Mouse (Mus musculus): ENCODE measurements at regions not wholly inside any gene's neighbourhood (a gene's known extent, or its start where the extent isn't known, plus 50 kb on each side); places are given as distances from the start of the nearest gene placed in this dataset.

- DNase-seq (ENCODE audit: low spot score in 2 of 2) = no peak
These were observed 161.5 kb downstream of the Ajap1 start for GRCm38 (mm10) chr4:153321085-153321484.

- DNase-seq (ENCODE audit: low spot score in 2 of 2) = no peak
These were observed 162.0 kb downstream of the Ajap1 start for GRCm38 (mm10) chr4:153320602-153321001.

GRCm38 (mm10) chr4:153316964-153317724 lies 165.5 kb downstream of the Ajap1 start:
- DNase-seq (ENCODE audit: low spot score in 2 of 2) = peak; percentile 31

- no peak for DNase-seq (ENCODE audit: low spot score in 2 of 2)
These were observed 166.1 kb downstream of the Ajap1 start for GRCm38 (mm10) chr4:153316519-153316918.

GRCm38 (mm10) chr4:153313961-153314360 lies 168.7 kb downstream of the Ajap1 start:
- DNase-seq (ENCODE audit: low spot score in 2 of 2) = no peak

GRCm38 (mm10) chr4:153311574-153311973 lies 171.0 kb downstream of the Ajap1 start:
- DNase-seq (ENCODE audit: low spot score in 2 of 2) = no peak

- DNase-seq (ENCODE audit: low spot score in 2 of 2) = no peak
These were observed 172.0 kb downstream of the Ajap1 start for GRCm38 (mm10) chr4:153310641-153311040.

- DNase-seq (ENCODE audit: low spot score in 2 of 2) = no peak
These were observed 179.1 kb downstream of the Ajap1 start for GRCm38 (mm10) chr4:153303521-153303920.

GRCm38 (mm10) chr4:153302855-153303254 lies 179.8 kb downstream of the Ajap1 start:
- no peak for DNase-seq (ENCODE audit: low spot score in 2 of 2)

GRCm38 (mm10) chr4:153298277-153298676 lies 184.3 kb downstream of the Ajap1 start:
- no peak for DNase-seq (ENCODE audit: low spot score in 2 of 2)

GRCm38 (mm10) chr4:153294828-153295227 lies 187.8 kb downstream of the Ajap1 start:
- DNase-seq (ENCODE audit: low spot score in 2 of 2) = no peak

GRCm38 (mm10) chr4:153293137-153293536 lies 189.5 kb downstream of the Ajap1 start:
- DNase-seq (ENCODE audit: low spot score in 2 of 2) = no peak

GRCm38 (mm10) chr4:153288362-153288761 lies 194.2 kb downstream of the Ajap1 start:
- DNase-seq (ENCODE audit: low spot score in 2 of 2) = no peak

GRCm38 (mm10) chr4:153284209-153284608 lies 198.4 kb downstream of the Ajap1 start:
- no peak for DNase-seq (ENCODE audit: low spot score in 2 of 2)

- DNase-seq (ENCODE audit: low spot score in 2 of 2) = no peak
These were observed 206.0 kb downstream of the Ajap1 start for GRCm38 (mm10) chr4:153276571-153276970.

- no peak for DNase-seq (ENCODE audit: low spot score in 2 of 2)
These were observed 211.2 kb downstream of the Ajap1 start for GRCm38 (mm10) chr4:153271376-153271775.

GRCm38 (mm10) chr4:153263216-153263805 lies 219.3 kb downstream of the Ajap1 start:
- DNase-seq (ENCODE audit: low spot score in 2 of 2) = no peak

GRCm38 (mm10) chr4:153260941-153261557 lies 221.6 kb downstream of the Ajap1 start:
- DNase-seq (ENCODE audit: low spot score in 2 of 2) = no peak

- no peak for DNase-seq (ENCODE audit: low spot score in 2 of 2)
These were observed 230.7 kb downstream of the Ajap1 start for GRCm38 (mm10) chr4:153251943-153252342.

GRCm38 (mm10) chr4:153251311-153251710 lies 231.3 kb downstream of the Ajap1 start:
- DNase-seq (ENCODE audit: low spot score in 2 of 2) = peak; percentile 30 to 37

- no peak for DNase-seq (ENCODE audit: low spot score in 2 of 2)
These were observed 245.9 kb downstream of the Ajap1 start for GRCm38 (mm10) chr4:153236680-153237079.

GRCm38 (mm10) chr4:153233762-153234161 lies 248.8 kb downstream of the Ajap1 start:
- no peak for DNase-seq (ENCODE audit: low spot score in 2 of 2)

GRCm38 (mm10) chr4:153229221-153229620 lies 253.4 kb downstream of the Ajap1 start:
- DNase-seq (ENCODE audit: low spot score in 2 of 2) = no peak

Data from heart, adult 9 months (tissue).